Mouse (Mus musculus): ENCODE measurements around the gene Tcl1b3.
"Not testable (repeated sequence)": the region's sequence is repeated elsewhere in the genome, so short reads cannot be mapped to it uniquely, and the experiment has no call there.

The Tcl1b3 gene

DNA sequence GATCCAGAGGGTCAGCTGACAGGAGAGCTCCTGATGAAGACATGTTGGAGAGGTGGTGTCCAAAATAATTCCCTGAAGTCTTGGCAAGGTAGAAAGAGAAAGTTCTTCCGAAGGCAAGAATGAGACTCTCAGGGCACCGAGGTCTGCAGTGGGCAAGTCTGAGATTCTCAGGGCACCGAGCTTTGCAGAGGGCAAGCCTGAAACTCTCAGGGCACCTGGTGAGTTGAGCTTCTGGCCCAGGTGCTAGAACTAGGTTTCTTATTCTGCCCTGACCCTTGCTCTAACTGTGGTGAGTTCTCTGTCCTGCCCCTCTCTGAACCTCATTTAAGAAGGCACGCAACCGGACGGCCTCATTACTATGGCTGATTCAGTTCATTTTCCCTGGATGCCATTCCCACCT lies at the start of gene Tcl1b3:
Gene Tcl1b3 (plus strand): TSS at position 301 of the 400 bp plus-strand sequence.
- POLR2A ChIA-PET = not testable (repeated sequence)
- CTCF ChIA-PET = interaction anchor here in 3 of 4 experiments (0.7 to 1.4 kb wide), 4 partner anchors 12 to 178 kb away, joined by 3 to 10 read pairs (median 5); no protein-coding TSS in a partner anchor

DNA sequence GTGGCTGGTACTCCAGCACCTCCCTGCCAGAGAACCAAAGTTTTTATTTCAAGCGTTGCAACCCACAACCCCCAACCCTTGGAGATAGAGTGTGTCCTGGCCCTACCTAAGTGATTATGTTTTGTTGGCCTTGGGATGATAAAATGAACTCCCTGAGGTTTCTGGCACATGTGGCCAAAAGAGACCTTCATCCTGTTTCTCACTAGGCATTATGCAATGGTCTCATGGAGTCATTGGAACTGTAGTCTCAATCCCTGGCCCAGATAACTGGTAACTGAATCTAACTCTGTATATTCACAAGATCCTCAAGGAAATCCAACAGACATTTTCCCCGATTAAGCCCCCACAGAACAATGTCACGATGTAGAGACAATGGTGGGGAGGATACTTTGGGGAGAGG lies 47.7 kb upstream of the Tcl1b3 start:
- CTCF ChIA-PET = interaction anchor here in 1 of 4 experiments (0.7 kb wide), 1 partner anchor 68 kb away, joined by 3 read pairs; no protein-coding TSS in a partner anchor
- POLR2A ChIA-PET = interaction anchor here in 1 of 4 experiments (1.4 kb wide), 1 partner anchor 32 kb away, joined by 4 read pairs; no protein-coding TSS in a partner anchor

DNA sequence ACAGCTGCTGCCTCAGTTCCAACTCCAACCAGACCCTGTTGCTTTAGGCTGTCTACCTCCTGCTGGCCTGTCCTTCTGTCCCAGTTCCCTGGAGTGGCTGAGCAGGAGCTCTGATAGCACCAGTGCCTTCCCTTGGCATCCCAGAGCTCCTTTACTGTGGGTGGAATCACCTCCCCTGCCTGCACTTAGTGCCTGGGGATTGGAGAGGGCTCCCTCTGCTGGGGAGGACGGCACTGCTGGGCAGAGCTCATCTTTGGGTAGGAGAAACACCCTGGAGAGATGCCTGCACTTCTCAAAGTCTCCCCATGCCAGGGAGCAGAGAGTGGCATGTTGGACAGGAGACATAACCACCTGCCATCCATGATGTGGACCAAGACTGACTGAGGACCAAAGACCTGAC lies 45.9 kb upstream of the Tcl1b3 start:
- POLR2A ChIA-PET = not testable (repeated sequence)

DNA sequence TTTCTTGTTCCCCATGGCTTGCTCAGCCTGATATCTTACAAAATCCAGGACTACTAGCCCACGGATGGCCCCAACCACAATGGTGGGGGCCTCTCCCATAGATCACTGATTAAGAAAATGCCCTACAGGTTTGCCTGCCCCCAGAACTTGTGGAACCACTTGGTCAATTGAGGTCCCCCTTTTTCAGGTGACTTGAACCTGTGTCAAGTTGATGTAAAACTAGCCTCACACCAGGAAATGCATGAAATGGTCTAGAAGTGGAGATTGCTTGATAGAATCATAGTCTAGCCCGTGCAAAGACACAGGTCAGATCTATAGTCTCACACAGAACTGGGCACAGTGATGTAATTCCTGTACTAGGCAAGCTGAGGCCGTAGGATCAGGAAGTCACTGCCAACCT lies 45.1 kb upstream of the Tcl1b3 start, which contains the start of gene Tcl1b2:
Gene Tcl1b2 (plus strand): TSS at position 301 of the 400 bp plus-strand sequence.
- ChIA-PET POLR2A (no interaction called here), CTCF (interaction anchor here in 1 of 4 experiments (1.5 kb wide), 1 partner anchor 282 kb away, joined by 3 read pairs; no protein-coding TSS in a partner anchor)

More for the DNA sequence above, 45.9 kb upstream of the Tcl1b3 start:
- CTCF ChIA-PET = interaction anchor here (0.6 to 1.6 kb wide), 6 partner anchors 41 to 282 kb away, joined by 3 to 6 read pairs (median 4); no protein-coding TSS in a partner anchor

DNA sequence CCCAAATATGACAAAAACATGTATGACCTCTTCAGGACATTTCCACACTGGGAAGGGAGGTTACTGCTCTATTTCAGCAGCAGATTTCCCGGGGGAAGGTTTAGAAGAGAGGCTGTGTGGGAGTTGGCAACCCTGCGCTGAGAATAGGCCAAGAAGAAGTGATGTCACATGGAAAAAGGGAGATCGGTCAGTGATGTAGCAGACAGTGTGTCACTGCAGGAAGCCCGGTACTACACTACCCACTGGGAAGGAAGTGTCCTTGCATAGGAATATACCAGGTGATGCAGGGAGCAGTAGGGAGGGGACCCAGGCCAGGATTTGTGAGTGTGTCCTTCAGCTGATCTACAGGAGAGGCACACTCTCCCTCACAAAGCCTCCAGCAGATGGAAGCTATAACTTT lies 35.6 kb upstream of the Tcl1b3 start:
- POLR2A ChIA-PET, CTCF ChIA-PET: not testable (repeated sequence)

DNA sequence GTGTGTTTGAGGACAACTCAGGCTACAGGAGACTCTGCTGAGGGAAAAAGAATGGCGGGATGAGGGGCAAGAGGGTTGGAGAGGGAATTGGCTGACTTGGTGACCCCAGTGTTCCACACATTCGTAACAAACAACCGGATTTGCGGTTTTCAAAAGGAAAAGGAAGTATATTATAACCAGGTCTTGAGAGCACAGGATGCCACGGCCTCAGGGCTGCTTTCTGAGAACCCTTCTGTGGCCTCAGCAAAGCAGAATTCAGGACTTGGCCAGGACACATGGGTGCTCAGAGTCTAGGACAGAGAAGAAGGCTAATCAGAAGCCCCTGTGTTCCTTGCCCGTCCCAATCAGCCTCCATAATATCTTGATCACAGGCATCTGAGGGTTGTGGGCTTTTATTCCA lies 32.0 kb upstream of the Tcl1b3 start:
- ChIA-PET POLR2A (no interaction called here), CTCF (no interaction called here)

DNA sequence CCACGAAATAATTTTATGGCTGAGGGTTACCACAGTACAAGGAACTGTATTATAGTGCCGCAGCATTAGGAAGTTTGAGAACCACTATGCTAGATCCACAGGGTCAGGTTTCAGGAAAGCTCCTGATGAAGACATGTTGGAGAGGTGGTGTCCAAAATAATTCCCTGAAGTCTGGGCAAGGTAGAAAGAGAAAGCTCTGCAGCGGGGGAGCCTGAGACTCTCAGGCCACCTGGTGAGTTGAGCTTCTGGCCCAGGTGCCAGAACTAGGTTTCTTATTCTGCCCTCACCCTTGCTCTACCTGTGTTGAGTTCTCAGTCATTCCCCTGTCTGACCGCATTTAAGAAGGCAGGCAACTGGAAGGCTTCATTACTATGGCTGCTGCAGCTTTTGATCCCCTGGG lies 31.5 kb upstream of the Tcl1b3 start, which contains the start of gene Tcl1b1:
Gene Tcl1b1 (plus strand): TSS at position 301 of the 400 bp plus-strand sequence.
- ChIA-PET POLR2A (no interaction called here), CTCF (no interaction called here)

DNA sequence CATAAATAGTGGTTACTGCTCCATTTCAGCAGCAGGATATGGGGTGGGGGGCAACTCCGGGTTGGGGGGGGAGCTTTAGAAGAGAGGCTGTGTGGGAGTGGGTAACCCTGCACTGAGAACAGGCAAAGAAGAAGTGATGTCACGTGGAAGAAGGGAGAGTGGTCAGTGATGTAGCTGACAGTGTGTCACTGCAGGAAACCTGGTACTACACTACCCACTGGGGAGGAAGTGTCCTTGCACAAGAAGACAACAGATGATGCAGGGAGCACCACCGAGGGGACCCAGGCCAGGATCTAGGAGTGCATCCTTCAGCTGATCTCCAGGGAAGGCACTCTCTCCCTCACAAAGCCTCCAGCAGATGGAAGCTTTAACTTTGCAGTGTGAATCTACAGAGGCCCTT lies 24.1 kb upstream of the Tcl1b3 start:
- ChIA-PET CTCF (interaction anchor here in 1 of 4 experiments (0.6 kb wide), 1 partner anchor 194 kb away, joined by 5 read pairs; no protein-coding TSS in a partner anchor), POLR2A (interaction anchor here in 1 of 4 experiments (0.9 kb wide), 1 partner anchor 96 kb away, joined by 3 read pairs; no protein-coding TSS in a partner anchor)

DNA sequence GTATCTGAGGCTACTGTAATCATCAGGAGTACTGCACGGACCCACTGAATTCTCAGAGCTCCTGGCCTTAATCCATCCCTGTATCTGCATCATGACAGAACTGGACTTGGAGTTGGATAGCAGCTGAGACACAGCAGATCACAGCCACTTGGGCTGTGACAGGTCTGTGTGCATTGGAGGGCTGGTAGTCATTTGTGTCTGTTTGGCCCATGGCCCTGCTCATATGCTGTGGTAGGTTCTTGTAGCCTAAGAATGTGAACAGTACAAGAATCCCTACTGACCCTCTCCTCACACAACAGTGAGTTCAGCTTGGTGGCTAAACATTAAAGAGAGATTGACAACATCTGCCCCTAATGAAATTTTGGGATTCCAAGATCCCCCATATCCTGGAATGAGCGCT lies 17.5 kb upstream of the Tcl1b3 start:
- CTCF ChIA-PET = interaction anchor here in 2 of 4 experiments (0.8 to 1.5 kb wide), 2 partner anchors 15 to 238 kb away, joined by 4 to 18 read pairs; no protein-coding TSS in a partner anchor
- POLR2A ChIA-PET = no interaction called here

DNA sequence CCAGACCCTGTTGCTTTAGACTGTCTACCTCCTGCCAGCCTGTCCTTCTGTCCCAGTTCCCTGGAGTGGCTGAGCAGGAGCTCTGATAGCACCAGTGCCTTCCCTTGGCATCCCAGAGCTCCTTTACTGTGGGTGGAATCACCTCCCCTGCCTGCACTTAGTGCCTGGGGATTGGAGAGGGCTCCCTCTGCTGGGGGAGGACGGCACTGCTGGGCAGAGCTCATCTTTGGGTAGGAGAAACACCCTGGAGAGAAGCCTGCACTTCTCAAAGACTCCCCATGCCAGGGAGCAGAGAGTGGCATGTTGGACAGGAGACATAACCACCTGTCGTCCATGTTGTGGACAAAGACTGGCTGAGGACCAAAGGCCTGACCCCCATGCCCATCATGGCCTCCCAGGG lies 16.5 kb upstream of the Tcl1b3 start:
- CTCF ChIA-PET = interaction anchor here in 2 of 4 experiments (0.6 to 1.5 kb wide), 5 partner anchors 14 to 124 kb away, joined by 3 to 18 read pairs (median 4); no protein-coding TSS in a partner anchor
- POLR2A ChIA-PET = not testable (repeated sequence)

DNA sequence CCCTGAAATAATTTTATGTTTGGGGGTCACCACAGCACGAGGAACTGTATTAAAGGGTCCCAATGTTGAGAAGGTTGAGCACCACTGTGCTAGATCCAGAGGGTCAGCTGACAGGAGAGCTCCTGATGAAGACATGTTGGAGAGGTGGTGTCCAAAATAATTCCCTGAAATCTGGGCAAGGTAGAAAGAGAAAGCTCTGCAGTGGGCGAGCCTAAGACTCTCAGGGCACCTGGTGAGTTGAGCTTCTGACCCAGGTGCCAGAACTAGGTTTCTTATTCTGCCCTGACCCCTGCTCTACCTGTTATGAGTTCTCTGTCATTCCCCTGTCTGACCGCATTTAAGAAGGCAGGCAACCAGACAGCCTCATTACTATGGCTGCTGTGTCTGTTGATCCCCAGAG lies 14.8 kb upstream of the Tcl1b3 start, which contains the start of gene Tcl1b5:
Gene Tcl1b5 (plus strand): TSS at position 301 of the 400 bp plus-strand sequence.
- CTCF ChIA-PET = interaction anchor here in 3 of 4 experiments (0.6 to 1.3 kb wide), 4 partner anchors 13 to 251 kb away, joined by 3 to 5 read pairs (median 3); no protein-coding TSS in a partner anchor

DNA sequence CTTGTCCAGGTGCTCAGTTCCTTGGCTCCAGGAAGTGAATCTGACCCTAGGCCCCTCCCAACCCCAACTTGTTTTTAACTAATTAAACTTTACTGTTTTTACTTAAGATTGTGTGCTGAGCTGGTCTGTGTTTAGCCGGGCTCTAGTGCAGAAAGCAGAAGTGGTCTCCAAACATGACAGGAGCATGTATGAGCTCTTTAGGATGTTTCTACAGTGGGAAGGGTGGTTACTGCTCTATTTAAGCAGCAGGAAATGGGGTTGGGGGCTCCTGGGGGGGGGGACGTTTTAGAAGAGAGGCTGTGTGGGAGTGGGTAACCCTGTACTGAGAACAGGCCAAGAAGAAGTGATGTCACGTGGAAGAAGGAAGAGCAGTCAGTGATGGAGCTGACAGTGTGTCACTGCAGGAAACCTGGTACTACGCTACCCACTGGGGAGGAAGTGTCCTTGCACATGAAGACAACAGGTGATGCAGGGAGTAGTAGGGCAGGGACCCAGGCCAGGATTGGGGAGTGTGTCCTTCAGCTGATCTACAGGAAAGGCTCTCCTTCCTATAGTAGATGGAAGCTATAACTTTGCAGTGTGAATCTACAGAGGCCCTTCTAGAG lies 9.7 kb upstream of the Tcl1b3 start:
- ChIA-PET POLR2A (interaction anchor here in 1 of 4 experiments (0.6 kb wide), 1 partner anchor 55 kb away, joined by 4 read pairs; no protein-coding TSS in a partner anchor), CTCF (interaction anchor here in 1 of 4 experiments (1.3 kb wide), 1 partner anchor 78 kb away, joined by 4 read pairs; no protein-coding TSS in a partner anchor)

More for the DNA sequence above, 14.8 kb upstream of the Tcl1b3 start, which contains the start of gene Tcl1b5:
- POLR2A ChIA-PET = not testable (repeated sequence)

DNA sequence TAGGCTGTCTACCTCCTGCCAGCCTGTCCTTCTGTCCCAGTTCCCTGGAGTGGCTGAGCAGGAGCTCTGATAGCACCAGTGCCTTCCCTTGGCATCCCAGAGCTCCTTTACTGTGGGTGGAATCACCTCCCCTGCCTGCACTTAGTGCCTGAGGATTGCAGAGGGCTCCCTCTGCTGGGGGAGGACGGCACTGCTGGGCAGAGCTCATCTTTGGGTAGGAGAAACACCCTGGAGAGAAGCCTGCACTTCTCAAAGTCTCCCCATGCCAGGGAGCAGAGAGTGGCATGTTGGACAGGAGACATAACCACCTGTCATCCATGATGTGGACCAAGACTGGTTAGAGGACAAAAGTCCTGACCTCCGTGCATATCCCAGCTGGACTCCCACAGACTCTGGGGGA lies 1.9 kb upstream of the Tcl1b3 start:
- ChIA-PET POLR2A (interaction anchor here in 1 of 4 experiments (0.8 kb wide), 1 partner anchor 141 kb away, joined by 3 read pairs; no protein-coding TSS in a partner anchor), CTCF (interaction anchor here (0.6 to 2.6 kb wide), 21 partner anchors 13 to 380 kb away, joined by 3 to 18 read pairs (median 3); partner anchors contain the start of gene Tcl1b5 (in 1 of the 4))

DNA sequence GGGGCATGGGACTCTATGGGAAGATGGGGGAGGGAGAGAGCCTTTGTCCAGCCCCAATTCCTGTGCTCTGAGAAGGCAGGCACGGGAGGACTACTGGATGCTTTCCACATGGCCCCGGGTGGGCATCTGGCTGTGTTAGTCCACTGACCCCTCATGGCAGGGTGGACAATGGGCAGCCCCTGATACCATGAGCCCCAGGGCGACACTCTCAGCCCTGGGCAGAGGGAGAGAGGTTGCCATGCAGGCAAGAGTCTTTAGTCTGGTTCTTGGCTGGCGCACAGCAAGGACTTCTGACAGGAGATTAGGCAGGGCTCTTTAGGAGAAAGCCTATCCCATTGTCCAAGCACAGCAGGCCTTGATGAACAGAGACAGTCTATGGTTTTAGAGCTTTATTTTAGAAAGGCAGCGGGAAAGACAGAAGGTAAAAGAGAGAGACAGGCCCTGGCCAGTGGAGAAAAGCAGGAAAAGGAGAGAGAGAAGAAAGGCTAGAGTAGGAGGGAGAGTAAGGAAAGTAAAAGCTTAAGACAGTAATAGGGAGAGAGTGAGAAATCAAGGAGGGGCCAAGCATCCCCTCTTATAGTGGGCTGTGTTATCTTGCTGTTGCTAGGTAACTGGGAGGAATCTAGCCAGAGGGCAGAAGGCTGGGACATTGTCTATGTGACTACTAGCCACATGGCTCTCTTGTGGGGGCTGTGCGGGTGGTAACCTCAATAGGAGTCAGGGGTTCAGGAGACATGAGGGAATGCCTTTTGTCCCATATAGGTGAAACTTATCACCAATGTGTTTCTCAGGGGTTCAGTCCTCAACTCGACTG lies 9.0 kb downstream of the Tcl1b3 start:
- POLR2A ChIA-PET, CTCF ChIA-PET: not testable (repeated sequence)

DNA sequence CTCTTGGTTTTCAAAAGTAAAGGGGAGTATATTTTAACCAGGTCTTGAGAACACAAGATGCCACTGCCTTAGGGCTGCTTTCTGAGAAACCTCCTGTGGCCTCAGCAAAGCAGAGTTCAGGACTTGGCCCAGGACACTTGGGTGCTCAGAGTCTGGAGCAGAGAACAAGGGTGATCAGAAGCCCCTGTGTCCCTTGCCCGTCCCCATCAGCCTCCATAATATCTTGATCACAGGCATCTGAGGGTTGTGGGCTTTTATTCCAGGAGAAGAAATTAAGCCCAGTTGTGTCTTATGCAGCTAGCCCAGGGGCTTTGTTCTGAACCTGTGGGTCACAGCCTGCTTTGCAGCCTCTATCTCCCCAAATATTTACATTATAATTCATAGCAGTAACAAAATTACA lies 10.8 kb downstream of the Tcl1b3 start, which contains the start of gene Tcl1b4:
Gene Tcl1b4 (plus strand): TSS at position 301 of the 400 bp plus-strand sequence.
- CTCF ChIA-PET, POLR2A ChIA-PET: not testable (repeated sequence)

DNA sequence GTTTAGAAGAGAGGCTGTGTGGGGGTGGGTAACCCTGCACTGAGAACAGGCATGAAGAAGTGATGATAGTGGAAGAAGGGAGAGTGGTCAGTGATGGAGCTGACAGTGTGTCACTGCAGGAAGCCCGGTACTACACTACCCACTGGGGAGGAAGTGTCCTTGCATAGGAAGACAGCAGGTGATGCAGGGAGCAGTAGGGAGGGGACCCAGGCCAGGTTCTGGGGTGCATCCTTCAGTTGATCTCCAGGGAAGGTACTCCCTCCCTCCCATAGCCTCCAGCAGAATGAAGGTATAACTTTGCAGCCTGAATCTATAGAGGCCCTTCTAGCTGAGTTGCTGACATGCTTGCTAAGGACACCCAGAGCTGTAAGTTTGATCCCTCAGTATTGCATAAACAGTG lies 16.2 kb downstream of the Tcl1b3 start:
- ChIA-PET CTCF (no interaction called here), POLR2A (interaction anchor here in 1 of 4 experiments (0.5 to 1.2 kb wide), 2 partner anchors 31 to 523 kb away, joined by 4 read pairs; no protein-coding TSS in a partner anchor)

DNA sequence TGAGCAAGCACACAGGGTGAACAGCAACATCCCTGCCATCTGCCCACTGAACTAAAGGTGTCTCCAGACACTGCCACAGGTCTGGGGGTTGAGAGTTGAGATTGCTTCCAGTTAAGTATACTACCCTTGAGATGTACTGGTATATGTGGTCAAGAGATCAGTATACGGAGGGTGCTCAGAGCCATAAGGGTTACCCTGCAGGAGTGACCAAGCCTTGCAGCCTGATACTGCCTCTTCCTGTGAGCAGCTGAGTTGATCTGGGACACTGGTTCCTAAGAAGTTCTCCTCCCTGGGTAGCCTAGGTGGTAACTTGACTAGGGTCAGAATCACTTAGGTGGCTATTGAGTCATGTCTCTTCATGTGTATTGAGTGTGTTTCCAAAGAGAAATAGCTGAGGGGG lies 17.6 kb downstream of the Tcl1b3 start:
- ChIA-PET CTCF (no interaction called here), POLR2A (no interaction called here)

DNA sequence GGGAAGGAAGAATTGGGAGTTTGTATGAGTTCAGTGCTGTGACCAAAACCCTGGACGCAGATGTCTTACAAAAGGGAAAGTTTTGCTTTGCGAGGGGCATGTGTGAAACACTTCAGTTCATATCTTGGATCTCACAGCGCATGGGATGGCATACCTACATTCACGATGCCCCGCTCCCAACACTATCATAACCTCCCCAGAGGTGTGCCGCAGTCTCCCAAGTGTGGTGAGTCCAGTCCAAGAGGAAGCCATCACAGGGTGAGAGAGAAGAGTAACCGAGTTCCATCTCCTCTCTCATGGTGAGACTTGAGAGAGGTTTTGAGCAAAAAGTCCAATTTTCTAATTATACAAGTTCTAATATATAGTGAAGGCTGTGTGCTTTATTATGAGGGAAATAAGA lies 18.4 kb downstream of the Tcl1b3 start:
- POLR2A ChIA-PET = interaction anchor here in 1 of 4 experiments (1.2 kb wide), 1 partner anchor 13 kb away, joined by 4 read pairs; the partner anchor contains the start of gene Tcl1
- CTCF ChIA-PET = interaction anchor here in 1 of 4 experiments (0.8 kb wide), 1 partner anchor 50 kb away, joined by 3 read pairs; no protein-coding TSS in a partner anchor
